Mouse (Mus musculus): ENCODE measurements around the gene Gm8265. TPM values are rescaled to one million over a fixed set of nuclear protein-coding genes. Genes with fewer than 3 reads are reported as not detected.
"Not testable (repeated sequence)": the region's sequence is repeated elsewhere in the genome, so short reads cannot be mapped to it uniquely, and the experiment has no call there.

The Gm8265 gene
- not detected in 2 replicates for polyA plus RNA-seq (2012; rRNA removed)

DNA sequence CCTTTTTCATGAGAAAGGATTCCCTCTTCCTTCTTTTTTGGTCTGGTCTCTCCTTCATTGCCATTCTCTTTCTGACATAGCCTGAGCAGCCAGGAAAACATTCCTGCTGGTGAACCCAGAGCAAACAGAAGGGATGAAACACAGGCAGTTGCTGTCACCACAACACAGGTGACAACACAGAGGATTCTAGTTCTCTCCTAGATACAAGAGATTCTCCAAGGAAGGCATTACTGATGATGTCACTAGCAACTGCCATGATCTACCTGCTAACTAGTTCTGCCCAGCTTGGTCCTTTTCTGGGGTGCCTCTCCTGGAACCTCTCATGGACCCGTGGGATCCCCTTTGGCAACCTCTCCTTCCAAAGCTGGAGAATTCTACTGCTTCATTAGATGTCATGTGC lies at the start of gene Gm8265:
Gene Gm8265, minus strand, starts transcription at position 101 of the 400 bp plus-strand sequence.
- not testable (repeated sequence) for H3K36me3 ChIP-seq (ENCODE audit: control insufficient read depth, insufficient read depth, low read length); H3K27ac ChIP-seq (ENCODE audit: control insufficient read depth, insufficient read depth, low read depth, low read length); H3K4me1 ChIP-seq (ENCODE audit: control insufficient read depth, insufficient read depth, low read length); H3K27me3 ChIP-seq (ENCODE audit: control insufficient read depth, insufficient read depth, low read length); H3K4me3 ChIP-seq (ENCODE audit: control insufficient read depth, low read depth, low read length)

Other genes with a start within 250 kb of the Gm8265 start
- 0.05 and 0.23 TPM in 2 replicates for gene Gm3500, start 244.0 kb downstream of the Gm8265 start, polyA plus RNA-seq (2012; rRNA removed)
- 2.2 and 2.4 TPM in 2 replicates for gene Gm3194, start 177.6 kb downstream of the Gm8265 start, polyA plus RNA-seq (2012; rRNA removed)
- 0.31 and 0.65 TPM in 2 replicates for gene Gm8246, start 155.2 kb downstream of the Gm8265 start, polyA plus RNA-seq (2012; rRNA removed)
- gene Gm3187, start 148.8 kb downstream of the Gm8265 start, polyA plus RNA-seq (2012; rRNA removed), result not detected in 2 replicates
- gene Gm3488, start 131.4 kb downstream of the Gm8265 start, polyA plus RNA-seq (2012; rRNA removed), result 1.1 and 1.3 TPM in 2 replicates
- gene Gm3532, start 94.5 kb downstream of the Gm8265 start, polyA plus RNA-seq (2012; rRNA removed), result 0.23 and 0.26 TPM in 2 replicates
- 0.94 and 1.3 TPM in 2 replicates for gene Gm9603, start 54.4 kb upstream of the Gm8265 start, polyA plus RNA-seq (2012; rRNA removed)
- 3.9 and 6.4 TPM in 2 replicates for gene Gm3373, start 108.5 kb upstream of the Gm8265 start, polyA plus RNA-seq (2012; rRNA removed)
- gene Gm3383, start 175.0 kb upstream of the Gm8265 start, polyA plus RNA-seq (2012; rRNA removed), result 2.3 and 2.5 TPM in 2 replicates
- 6.0 and 10.2 TPM in 2 replicates for gene Gm3424, start 197.3 kb upstream of the Gm8265 start, polyA plus RNA-seq (2012; rRNA removed)
- 0.36 and 0.47 TPM in 2 replicates for gene Gm8237, start 247.4 kb upstream of the Gm8265 start, polyA plus RNA-seq (2012; rRNA removed)